Mouse (Mus musculus): Measurements from ENCODE around the gene Lztr1.
A peak's percentile ranks its signal among the peaks of the same experiment; 100 is the strongest.

Gene Lztr1

GRCm38 (mm10) chr16:17508546-17509239 is at the start of gene Lztr1:
Lztr1 (plus strand) TSS chr16:17508688.
- DNase-seq, result peak; percentile 91

- peak; percentile 58 for DNase-seq
Measured at GRCm38 (mm10) chr16:17460254-17460653, 48.2 kb upstream of the Lztr1 start.

DNA sequence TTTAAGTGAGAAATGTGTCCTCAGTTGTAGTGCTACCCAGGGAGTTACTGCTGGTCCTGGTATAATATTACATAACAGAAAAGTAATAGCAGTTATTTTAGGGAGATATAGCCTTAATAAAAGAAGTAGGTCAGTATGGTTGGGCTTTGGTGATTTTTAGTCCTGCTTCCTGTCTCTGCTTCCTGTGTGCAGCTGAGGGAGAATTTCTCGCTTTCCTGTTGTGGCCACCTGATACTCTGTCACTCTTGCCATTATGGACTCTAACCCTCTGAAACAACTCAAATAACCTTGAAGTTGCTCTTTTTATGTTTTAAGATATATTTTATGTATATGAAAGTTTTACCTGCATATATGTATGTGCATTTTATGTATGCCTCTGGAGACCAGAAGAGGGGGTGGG is 46.9 kb upstream of the Lztr1 start:
- no peak for DNase-seq

- DNase-seq, result no peak
Measured at GRCm38 (mm10) chr16:17463184-17463583, 45.3 kb upstream of the Lztr1 start.

DNA sequence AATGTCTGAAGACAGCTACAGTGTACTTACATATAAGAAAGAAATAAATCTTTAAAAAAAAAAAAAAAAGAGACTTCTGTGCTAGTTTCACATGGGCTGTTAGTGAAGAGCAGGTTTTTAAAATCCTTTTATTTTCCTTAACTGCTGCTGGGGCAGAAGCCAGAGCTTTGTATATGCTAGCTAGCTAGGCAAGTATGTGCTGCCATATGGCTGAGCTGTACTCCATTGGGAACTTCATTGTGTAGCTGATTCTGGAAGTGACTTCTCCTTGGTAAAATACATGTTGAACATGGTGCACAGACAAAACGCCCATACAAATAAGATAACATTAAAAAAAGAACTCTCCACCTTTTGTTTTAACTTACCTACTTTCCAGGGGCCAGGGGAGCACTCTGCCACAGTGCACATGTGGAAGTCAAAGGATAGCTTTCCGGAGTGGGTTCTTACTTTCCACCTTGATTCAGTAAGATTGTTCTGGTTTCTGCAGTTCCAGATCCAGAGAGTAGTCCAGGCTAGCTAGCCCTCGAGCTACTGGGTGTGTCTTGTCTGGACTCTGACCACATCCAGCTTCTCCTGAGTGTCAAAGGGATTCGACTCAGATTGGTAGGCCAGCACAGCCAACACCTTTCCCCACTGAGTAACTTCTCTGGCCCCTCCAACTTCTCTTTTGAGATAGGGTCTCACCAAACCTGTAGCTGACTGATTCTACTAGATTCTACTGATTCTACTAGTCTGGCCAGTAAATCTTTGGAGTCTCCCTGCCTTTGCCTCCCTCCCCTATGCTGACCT is 41.4 kb upstream of the Lztr1 start:
- DNase-seq, result no peak

- no peak for DNase-seq
Measured at GRCm38 (mm10) chr16:17472498-17472897, 36.0 kb upstream of the Lztr1 start.

GRCm38 (mm10) chr16:17474091-17474490 is 34.4 kb upstream of the Lztr1 start:
- peak; percentile 29 for DNase-seq

GRCm38 (mm10) chr16:17474761-17475160 is 33.7 kb upstream of the Lztr1 start:
- DNase-seq, result no peak

- no peak for DNase-seq
Measured at GRCm38 (mm10) chr16:17475326-17475725, 33.2 kb upstream of the Lztr1 start.

DNA sequence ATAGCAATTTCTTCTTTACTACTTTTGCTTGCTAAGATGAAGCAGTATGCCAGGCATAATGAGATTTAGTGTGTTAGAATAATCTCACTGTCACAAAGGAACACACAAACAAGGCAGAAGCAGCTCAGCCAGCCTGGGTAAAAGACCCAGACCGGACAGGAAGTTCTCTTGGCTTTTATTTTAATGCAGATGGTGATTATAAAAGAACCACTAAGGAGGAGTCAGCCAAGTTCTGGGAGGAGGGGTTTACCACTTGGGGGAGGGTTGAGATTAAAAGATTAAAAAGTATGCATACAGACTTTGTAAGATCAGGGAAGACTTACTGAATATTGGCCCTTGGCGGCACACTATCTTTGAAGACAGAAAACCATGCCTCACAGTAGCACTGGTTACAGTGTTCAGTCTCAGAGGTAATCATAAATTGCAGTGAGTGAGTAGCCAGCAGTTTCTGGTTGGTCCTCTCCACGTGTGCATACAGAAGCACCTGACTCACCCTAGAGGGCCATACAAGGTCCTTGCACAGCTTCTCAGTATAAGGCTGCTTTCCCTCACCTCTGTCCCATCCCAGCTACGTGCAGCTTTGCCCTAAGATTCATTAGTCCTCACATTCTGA is 30.1 kb upstream of the Lztr1 start:
- no peak for DNase-seq

DNA sequence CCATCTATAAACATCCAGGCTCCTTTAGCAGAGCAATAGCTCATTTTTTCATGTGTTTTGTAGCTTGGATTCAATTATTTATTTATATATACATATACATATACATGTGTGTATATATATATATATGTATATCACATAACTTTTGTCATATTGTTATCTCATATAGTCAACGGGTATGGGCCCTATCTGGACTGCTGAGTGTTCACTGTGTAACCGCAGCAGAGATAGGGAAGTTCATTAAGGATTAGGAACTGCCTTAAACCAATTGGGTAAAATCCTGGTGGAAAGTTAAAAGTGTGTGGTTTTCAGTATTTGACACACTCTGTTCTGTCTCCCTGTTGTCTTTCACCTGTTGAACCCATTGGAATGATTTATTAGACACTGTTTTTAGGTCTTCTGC is 27.0 kb upstream of the Lztr1 start:
- DNase-seq, result no peak

DNA sequence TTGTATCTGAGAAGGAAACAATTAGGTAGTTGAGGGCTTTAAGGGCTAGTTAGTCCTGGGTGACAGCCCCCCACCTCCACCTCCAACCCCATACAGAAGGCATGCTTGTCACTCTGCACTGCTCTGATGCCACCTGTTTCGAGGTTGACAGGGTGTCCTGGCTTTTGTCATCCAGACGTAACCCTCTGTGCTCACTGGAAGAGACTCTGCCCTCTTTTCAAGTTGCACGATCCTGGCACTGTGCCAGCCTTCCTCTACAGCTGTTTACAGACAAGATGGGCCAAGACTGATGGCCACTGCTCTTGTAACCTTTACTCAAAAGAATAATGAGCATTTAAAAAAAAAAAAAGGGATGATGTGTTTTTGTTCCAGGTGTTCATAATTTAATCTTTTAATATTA is 22.0 kb upstream of the Lztr1 start:
- DNase-seq, result peak; percentile 47

GRCm38 (mm10) chr16:17488478-17489468 is 19.7 kb upstream of the Lztr1 start:
- DNase-seq, result peak; percentile 20

DNA sequence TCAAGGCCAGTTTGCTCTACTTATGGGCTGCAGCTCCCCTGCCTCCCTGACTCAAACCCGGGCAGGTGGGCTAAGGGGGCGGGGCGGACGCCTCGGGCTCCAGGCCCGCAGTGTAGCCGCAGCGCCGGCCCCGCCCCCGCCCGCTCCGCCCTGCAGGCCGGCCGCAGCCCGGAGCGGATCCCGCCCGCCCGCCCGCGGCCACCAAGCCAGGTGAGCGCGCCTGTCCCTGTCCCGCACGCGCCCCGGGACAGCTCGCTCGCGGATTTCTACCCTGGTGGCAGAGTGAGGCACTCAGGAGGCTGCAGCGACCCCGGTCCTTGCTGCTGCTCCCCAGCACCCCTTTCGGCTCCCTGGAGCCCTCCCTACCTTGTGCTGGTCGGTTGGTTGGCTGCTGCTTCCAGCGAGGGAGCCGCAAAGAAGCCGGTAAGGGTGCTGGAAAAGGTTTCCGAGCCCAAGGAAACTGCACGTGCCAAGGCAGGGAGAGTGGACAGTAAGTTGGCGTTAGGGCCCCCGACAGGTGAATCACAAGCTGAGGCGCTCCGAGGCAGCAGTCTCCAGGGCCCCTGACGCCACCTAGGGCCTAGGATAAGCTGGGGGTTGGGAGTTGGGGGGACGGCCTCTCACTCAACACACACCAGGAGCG is 18.9 kb upstream of the Lztr1 start, which contains the start of gene Aifm3:
Aifm3 (plus strand) TSS at position 143 of the 643 bp plus-strand sequence.
- DNase-seq, result peak; percentile 69

DNA sequence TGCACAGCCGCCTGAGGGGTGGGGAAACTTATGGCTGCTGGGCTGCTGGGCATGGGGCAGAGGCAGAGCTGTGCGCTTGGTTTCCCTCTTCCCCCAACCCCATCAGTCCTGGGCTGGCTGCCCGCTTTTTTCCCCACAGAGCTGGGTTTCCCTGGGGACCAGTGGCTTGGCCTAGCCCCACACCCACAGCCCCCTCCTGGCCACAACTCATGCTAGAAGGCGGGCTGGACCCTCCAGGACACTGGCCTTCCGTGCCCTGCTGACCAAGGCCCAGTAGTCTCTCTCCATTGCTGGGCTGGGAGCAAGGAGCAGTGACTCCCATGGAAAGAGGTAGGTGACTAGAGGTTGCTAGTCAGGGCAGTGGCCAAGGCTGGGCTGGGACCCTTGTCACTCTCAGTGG is 17.3 kb upstream of the Lztr1 start:
- DNase-seq, result no peak

DNA sequence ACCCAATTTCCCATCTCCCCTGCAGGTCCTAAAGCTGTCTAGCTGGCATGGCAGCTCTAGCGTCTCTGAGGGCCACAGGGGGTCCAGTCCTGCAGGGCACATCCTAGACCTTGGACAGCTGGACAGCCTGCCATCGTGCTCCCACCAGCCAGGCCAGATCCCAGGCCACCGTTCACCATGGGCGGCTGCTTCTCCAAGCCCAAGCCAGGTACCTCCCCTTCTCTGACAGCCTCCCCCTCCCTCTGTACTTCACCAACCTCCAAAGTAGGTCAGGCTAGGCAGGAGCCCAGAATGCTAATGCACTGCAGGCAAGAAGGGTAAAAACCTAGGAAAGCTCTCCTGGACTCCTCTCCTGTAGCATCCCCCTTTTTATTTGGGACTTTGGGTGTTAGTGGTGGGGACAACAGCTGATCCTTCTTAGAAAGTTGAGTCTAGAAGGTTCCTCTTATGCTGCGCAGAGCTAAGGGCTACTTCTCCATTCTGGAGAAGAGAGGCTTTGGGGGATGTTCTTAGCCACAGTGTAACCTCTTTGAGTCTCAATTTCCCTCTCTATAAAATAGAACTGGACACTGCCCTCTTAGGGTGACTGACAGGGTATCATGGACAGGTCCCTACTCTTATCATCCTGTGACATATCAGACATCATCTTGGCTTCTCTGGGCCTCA is 16.5 kb upstream of the Lztr1 start:
- no peak for DNase-seq

- peak; percentile 25 for DNase-seq
Measured at GRCm38 (mm10) chr16:17496499-17497305, 11.8 kb upstream of the Lztr1 start.

GRCm38 (mm10) chr16:17499249-17499883 is 9.1 kb upstream of the Lztr1 start:
- no peak for DNase-seq

DNA sequence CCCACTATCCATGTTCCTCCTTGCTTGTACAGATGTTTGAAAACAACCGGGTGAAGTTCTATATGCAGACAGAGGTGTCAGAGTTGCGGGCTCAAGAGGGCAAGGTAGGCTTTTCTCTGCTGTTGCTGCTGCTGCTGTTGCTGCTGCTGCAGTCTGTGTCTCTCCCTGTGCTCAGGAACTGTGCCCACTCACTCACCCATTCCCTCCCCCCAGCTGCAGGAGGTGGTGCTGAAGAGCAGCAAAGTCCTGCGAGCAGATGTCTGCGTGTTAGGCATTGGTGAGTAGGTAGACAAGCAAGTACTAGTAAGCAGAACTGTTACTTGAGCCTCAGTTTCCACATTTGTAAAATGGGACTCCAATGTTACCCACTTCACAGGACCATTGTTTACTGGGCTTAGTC is 5.8 kb upstream of the Lztr1 start:
- DNase-seq, result no peak

DNA sequence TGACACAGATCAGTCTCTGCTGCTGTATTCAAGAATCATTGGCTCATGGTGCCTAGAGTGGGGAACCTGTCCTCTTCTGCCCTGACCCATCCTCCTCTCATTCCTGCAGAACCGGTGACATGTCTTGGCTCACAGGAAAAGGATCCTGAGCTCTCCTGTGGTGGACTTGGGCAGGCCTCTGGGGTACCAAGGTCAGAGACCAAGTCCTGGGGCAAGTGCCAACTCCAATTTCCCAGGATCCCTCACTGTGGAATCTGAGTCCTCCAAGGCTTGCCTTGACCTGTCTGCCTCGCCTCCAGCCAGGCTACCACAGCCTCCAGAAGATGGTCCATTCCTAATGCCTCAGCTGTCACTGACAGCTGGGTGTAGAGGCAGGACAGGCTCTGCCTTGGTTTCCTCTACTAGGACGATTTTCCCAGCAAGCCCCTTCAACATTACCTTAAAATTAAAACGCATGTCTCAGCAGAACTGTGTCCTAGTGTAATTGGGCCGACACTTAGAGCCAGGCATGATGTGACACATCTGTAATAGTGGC is 1.4 kb upstream of the Lztr1 start:
- DNase-seq, result no peak

Measured in liver (tissue).